Mouse (Mus musculus) brain, embryonic 18.5 days (tissue): ENCODE measurements at regions not wholly inside any gene's neighbourhood (a gene's known extent, or its start where the extent isn't known, plus 50 kb on each side); places are given as distances from the start of the nearest gene placed in this dataset.
"Not testable (repeated sequence)": the region's sequence is repeated elsewhere in the genome, so short reads cannot be mapped to it uniquely, and the experiment has no call there.

Experiments
- DNase-seq: peaks from one replicate; pipeline ENCODE4 v3.0.0-alpha.2; 2012; ENCODE audit warnings: low read depth, low spot score

- DNase-seq = no peak
Measured at GRCm38 (mm10) chr6:50821401-50822235, 167.4 kb upstream of the Npvf start.

- no peak for DNase-seq
Measured at GRCm38 (mm10) chr6:50822236-50823151, 168.3 kb upstream of the Npvf start.

GRCm38 (mm10) chr6:50823220-50823910, 169.1 kb upstream of the Npvf start:
- DNase-seq = no peak

- DNase-seq = no peak
Measured at GRCm38 (mm10) chr6:50824466-50824865, 170.2 kb upstream of the Npvf start.

GRCm38 (mm10) chr6:50831725-50832124, 177.5 kb upstream of the Npvf start:
- no peak for DNase-seq

GRCm38 (mm10) chr6:50835997-50836625, 181.9 kb upstream of the Npvf start:
- DNase-seq = no peak

- DNase-seq = no peak
Measured at GRCm38 (mm10) chr6:50840826-50841225, 186.6 kb upstream of the Npvf start.

- not testable (repeated sequence) for DNase-seq
Measured at GRCm38 (mm10) chr6:50845246-50845645, 191.0 kb upstream of the Npvf start.

GRCm38 (mm10) chr6:50846740-50847516, 192.7 kb upstream of the Npvf start:
- DNase-seq = no peak

- no peak for DNase-seq
Measured at GRCm38 (mm10) chr6:50847548-50847947, 193.3 kb upstream of the Npvf start.

GRCm38 (mm10) chr6:50859162-50859561, 204.9 kb upstream of the Npvf start:
- DNase-seq = no peak

GRCm38 (mm10) chr6:50877991-50878390, 223.8 kb upstream of the Npvf start:
- no peak for DNase-seq

- DNase-seq = no peak
Measured at GRCm38 (mm10) chr6:50882298-50882697, 228.1 kb upstream of the Npvf start.

- DNase-seq = no peak
Measured at GRCm38 (mm10) chr6:50882759-50883158, 228.5 kb upstream of the Npvf start.

- no peak for DNase-seq
Measured at GRCm38 (mm10) chr6:50885031-50885430, 230.8 kb upstream of the Npvf start.

GRCm38 (mm10) chr6:50885771-50886360, 231.6 kb upstream of the Npvf start:
- no peak for DNase-seq

- DNase-seq = peak; percentile 68
Measured at GRCm38 (mm10) chr6:50890370-50891204, 236.3 kb upstream of the Npvf start.

- DNase-seq = no peak
Measured at GRCm38 (mm10) chr6:50891205-50891526, 236.9 kb upstream of the Npvf start.

GRCm38 (mm10) chr6:50898792-50899191, 244.6 kb upstream of the Npvf start:
- DNase-seq = no peak
